Mouse (Mus musculus) CH12.LX (cell line): ENCODE results near the gene Ripply2. TPM values are rescaled to one million over a fixed set of nuclear protein-coding genes. Genes with fewer than 3 reads are reported as not detected.

Experiments used
- DNase-seq: peaks from one replicate; pipeline ENCODE4 v3.0.0-alpha.2; 2013; ENCODE audit errors: extremely low read depth
- H3K27ac ChIP-seq: 2 replicates; pipeline ENCODE4 v1.5.1; 2012; ENCODE audit warnings: low read depth, mild to moderate bottlenecking, control low read depth, moderate library complexity; ENCODE audit not compliant: insufficient read depth
- H3K27me3 ChIP-seq: replicated peaks from 2 replicates; pipeline ENCODE3; 2012; ENCODE audit warnings: inconsistent platforms
- H3K36me3 ChIP-seq, 2 experiments: replicated peaks in 1 of 2; 2 replicates each; pipeline versions ENCODE3 to v1.6.1; 2012; ENCODE audit warnings: inconsistent platforms in 1 of 2, low read length in 1 of 2, mild to moderate bottlenecking in 1 of 2, mixed read lengths in 1 of 2, moderate library complexity in 1 of 2; ENCODE audit not compliant: control insufficient read depth in 1 of 2, insufficient read depth in 1 of 2
- H3K4me1 ChIP-seq, 2 experiments: 2 replicates each; pipeline ENCODE4 v1.6.1; 2012; ENCODE audit warnings: inconsistent platforms in 1 of 2, moderate library complexity in 1 of 2; ENCODE audit not compliant: insufficient read depth in 2 of 2, control insufficient read depth in 1 of 2
- H3K4me2 ChIP-seq: 2 replicates; pipeline ENCODE4 v1.6.1; 2012; ENCODE audit warnings: low read depth, mild to moderate bottlenecking, control low read depth; ENCODE audit not compliant: poor library complexity, insufficient read depth, severe bottlenecking
- H3K4me3 ChIP-seq, 3 experiments: fragments of 150-350 bp in 1 of 3; sonication (generic) in 1 of 3; replicated peaks in 1 of 3; 2 replicates each; pipeline versions ENCODE3 to v1.5.1; 2011 to 2012; ENCODE audit warnings: low read depth in 2 of 3, low read length in 2 of 3, mild to moderate bottlenecking in 2 of 3, moderate library complexity in 2 of 3, control low read depth in 1 of 3, improper control_type of control experiment in 1 of 3, inconsistent platforms in 1 of 3, mixed read lengths in 1 of 3; ENCODE audit not compliant: poor library complexity in 1 of 3
- H3K79me2 ChIP-seq: replicated peaks from 2 replicates; pipeline ENCODE4 v1.6.1; 2012; ENCODE audit warnings: mild to moderate bottlenecking, moderate library complexity; ENCODE audit not compliant: control insufficient read depth, poor library complexity, insufficient read depth, severe bottlenecking; ENCODE audit errors: extremely low read depth
- H3K9ac ChIP-seq: 2 replicates; pipeline ENCODE4 v1.6.1; 2012; ENCODE audit warnings: low read depth, mild to moderate bottlenecking, control low read depth, moderate library complexity; ENCODE audit not compliant: insufficient read depth
- H3K9me3 ChIP-seq: replicated peaks from 2 replicates; pipeline ENCODE3; 2012; ENCODE audit warnings: low read length, inconsistent platforms, mixed read lengths
- BHLHE40 ChIP-seq: IDR thresholded peaks from 2 replicates; pipeline ENCODE4 v1.6.1; 2011; ENCODE audit warnings: mild to moderate bottlenecking, low read depth, low read length, improper control_type of control experiment
- CTCF ChIP-seq, 2 experiments: IDR thresholded peaks in 1 of 2; conservative IDR thresholded peaks in 1 of 2; 2 replicates each; pipeline ENCODE4 v1.5.1; 2011 to 2012; ENCODE audit warnings: low read depth in 2 of 2, low read length in 2 of 2, improper control_type of control experiment in 1 of 2, inconsistent platforms in 1 of 2, mild to moderate bottlenecking in 1 of 2, moderate library complexity in 1 of 2
- EP300 ChIP-seq: IDR thresholded peaks from 2 replicates; pipeline ENCODE4 v1.6.1; 2011; ENCODE audit warnings: low read length, improper control_type of control experiment
- ETS1 ChIP-seq: conservative IDR thresholded peaks from 2 replicates; pipeline ENCODE4 v1.6.1; 2012; ENCODE audit warnings: low read depth, mild to moderate bottlenecking, inconsistent platforms, low read length, improper control_type of control experiment, moderate library complexity
- HCFC1 ChIP-seq: IDR thresholded peaks from 2 replicates; pipeline ENCODE4 v1.6.1; 2012; ENCODE audit warnings: low read depth, mild to moderate bottlenecking, inconsistent platforms, low read length, improper control_type of control experiment
- NELFE ChIP-seq: IDR thresholded peaks from 2 replicates; pipeline ENCODE4 v1.6.1; 2011; ENCODE audit warnings: low read depth, low read length, improper control_type of control experiment
- PAX5 ChIP-seq: IDR thresholded peaks from 2 replicates; pipeline ENCODE4 v1.6.1; 2012; ENCODE audit warnings: low read length, inconsistent platforms, mixed read lengths
- POLR2AphosphoS2 ChIP-seq: IDR thresholded peaks from 2 replicates; pipeline ENCODE4 v1.6.1; 2011; ENCODE audit warnings: low read depth, low read length, improper control_type of control experiment
- RAD21 ChIP-seq: IDR thresholded peaks from 2 replicates; pipeline ENCODE4 v1.6.1; 2011; ENCODE audit warnings: low read depth, mild to moderate bottlenecking, low read length, improper control_type of control experiment, moderate library complexity
- SIN3A ChIP-seq: IDR thresholded peaks from 2 replicates; pipeline ENCODE4 v1.6.1; 2012; ENCODE audit warnings: low read length, improper control_type of control experiment, inconsistent platforms
- SMC3 ChIP-seq: IDR thresholded peaks from 2 replicates; pipeline ENCODE4 v1.6.1; 2011; ENCODE audit warnings: low read depth, low read length, improper control_type of control experiment
- USF1 ChIP-seq: IDR thresholded peaks from 2 replicates; pipeline ENCODE4 v1.6.1; 2014; ENCODE audit warnings: low read depth, mild to moderate bottlenecking, inconsistent platforms, low read length, improper control_type of control experiment
- USF2 ChIP-seq: conservative IDR thresholded peaks from 2 replicates; pipeline ENCODE4 v1.6.1; 2011; ENCODE audit warnings: low read depth, low read length, improper control_type of control experiment
- ZKSCAN1 ChIP-seq: IDR thresholded peaks from 2 replicates; pipeline ENCODE4 v1.6.1; 2012; ENCODE audit warnings: low read depth, inconsistent platforms, low read length, improper control_type of control experiment, borderline replicate concordance
- ZMIZ1 ChIP-seq: IDR thresholded peaks from 2 replicates; pipeline ENCODE4 v1.6.1; 2012; ENCODE audit warnings: low read depth, mild to moderate bottlenecking, inconsistent platforms, low read length, improper control_type of control experiment
- ZNF384 ChIP-seq: IDR thresholded peaks from 2 replicates; pipeline ENCODE4 v1.6.1; 2012; ENCODE audit warnings: low read depth, low read length, improper control_type of control experiment, inconsistent platforms
- dilution Hi-C: fragments of 300-500 bp; cut with MboI; formaldehyde crosslinking; loops from 2 replicates; pipeline ENCODE4 v1.14.3; 2020; ENCODE audit warnings: low sequenced_read_pairs; ENCODE audit not compliant: extremely low pct_unique_long_range_greater_than_20kb, extremely low pct_ligation_motif_present
- in situ Hi-C: fragments of 300-500 bp; cut with MboI; formaldehyde crosslinking; loops from 3 replicates; pipeline ENCODE4 v1.14.3; 2019; ENCODE audit warnings: low sequenced_read_pairs, low pct_ligation_motif_present, low pct_unique_long_range_greater_than_20kb, mixed read lengths
- polyA plus RNA-seq: library from polyadenylated mRNA; unstranded; fragments of >175 nt; gene quantifications from 2 replicates; pipeline ENCODE4 v1.2.1, GENCODE M21; 2012; ENCODE audit warnings: low read depth; ENCODE audit not compliant: insufficient read length
- total RNA-seq, 2 experiments: library from RNA; depleted of rRNA; stranded (reverse); fragments of 300-350 nt in 1 of 2; fragments of >200 nt in 1 of 2; gene quantifications; 2 replicates each; pipeline ENCODE4 v1.2.3; 2012 to 2014

Gene Ripply2
- total and polyA plus RNA-seq, 3 experiments: not detected

DNA sequence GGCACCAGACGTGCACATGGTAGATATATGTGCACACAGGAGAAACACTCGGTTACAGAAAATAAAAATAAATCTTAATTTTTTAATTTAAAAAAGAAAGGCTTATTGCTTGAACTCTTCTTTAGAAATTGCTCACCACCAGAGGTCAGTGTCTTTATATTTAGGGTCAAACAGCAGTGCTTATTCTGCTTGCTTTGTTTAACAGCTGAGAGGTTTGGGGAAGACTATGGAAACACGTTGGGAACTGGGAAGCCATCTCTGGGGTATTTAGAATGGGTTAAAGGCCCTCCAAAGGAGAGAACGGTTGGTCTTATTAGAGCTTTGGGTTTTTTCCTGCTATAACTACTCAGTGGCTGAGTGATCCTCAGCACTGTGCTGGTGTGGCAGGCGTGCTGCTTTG, 47.0 kb downstream of the Ripply2 start:
- in situ Hi-C loops: no loop called here
- H3K79me2 ChIP-seq: no peaks in the 10 kb centered on the region
- dilution Hi-C loops: no loop called here

DNA sequence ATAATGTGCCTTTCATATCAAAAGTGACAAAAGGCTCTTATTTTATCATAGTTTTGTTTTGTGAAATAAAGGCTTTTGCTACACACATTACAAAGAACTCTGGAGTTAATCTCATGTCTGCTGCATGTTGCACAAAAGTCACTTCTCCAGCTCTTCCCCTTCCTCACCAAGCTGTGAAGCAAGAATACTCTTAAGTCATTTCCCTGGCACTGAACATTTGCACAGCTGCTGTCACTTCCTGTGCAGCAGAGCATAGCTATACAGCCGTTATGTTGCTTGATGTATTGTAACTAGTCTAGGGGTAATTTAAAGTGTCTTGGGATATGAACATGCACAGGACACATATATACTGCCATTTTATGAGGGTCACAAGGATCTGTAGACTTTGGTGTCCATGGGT, 52.8 kb downstream of the Ripply2 start:
- DNase-seq: no peak
- no peak overlapping the region for H3K4me2 ChIP-seq
- no peak overlapping the region for H3K27ac ChIP-seq
- no peak overlapping the region for H3K4me3 ChIP-seq
- no peaks in the 10 kb centered on the region for H3K27me3 ChIP-seq
- dilution Hi-C loops: no loop called here
- H3K9me3 ChIP-seq: peaks cover 7% of the 10 kb centered on the region
- no peaks in the 10 kb centered on the region for H3K4me1 ChIP-seq
- TF ChIP-seq USF2 (no peak), SIN3A (no peak), ZMIZ1 (no peak), ZNF384 (no peak), NELFE (no peak), BHLHE40 (no peak), EP300 (no peak), POLR2AphosphoS2 (no peak), ZKSCAN1 (no peak)
- peaks cover 13 to 51% of the 10 kb centered on the region in 2 experiments for H3K36me3 ChIP-seq
- no peaks in the 10 kb centered on the region for H3K79me2 ChIP-seq
- H3K9ac ChIP-seq: no peak overlapping the region
- in situ Hi-C loops: no loop called here

More for the DNA sequence above, 47.0 kb downstream of the Ripply2 start:
- no peak overlapping the region for H3K4me2 ChIP-seq
- H3K27ac ChIP-seq: no peak overlapping the region
- TF ChIP-seq HCFC1: no peak
- no peak for TF ChIP-seq PAX5
- peak; percentile 22 for TF ChIP-seq RAD21
- no peak for TF ChIP-seq EP300
- TF ChIP-seq USF1: no peak
- TF ChIP-seq ETS1: no peak
- peak; percentile 16; the same call in 1 of the 2 replicates for TF ChIP-seq SMC3
- TF ChIP-seq CTCF (conservative IDR thresholded peaks at IDR 0.05 in 1 of 2, IDR thresholded peaks at IDR 0.05 in 1 of 2; ENCODE audit: low read depth in 2 of 2, low read length in 2 of 2): peak in 1 of 2 experiments; percentile 35; a peak in 2 of 4 replicates
- DNase-seq: no peak
- peaks cover 0 to 3% of the 10 kb centered on the region in 2 experiments; a peak in 1 of 4 replicates for H3K4me1 ChIP-seq
- H3K27me3 ChIP-seq: no peaks in the 10 kb centered on the region
- no peaks in the 10 kb centered on the region for H3K9me3 ChIP-seq
- H3K4me3 ChIP-seq: no peak overlapping the region
- peaks cover 18 to 64% of the 10 kb centered on the region in 2 experiments for H3K36me3 ChIP-seq
- no peak overlapping the region for H3K9ac ChIP-seq

Other genes with a start within 250 kb of the Ripply2 start
- gene Snap91, start 134.9 kb upstream of the Ripply2 start, total RNA-seq (2012; rRNA removed): 0.17 and 0.21 TPM in 2 replicates
- gene Snap91, start 134.9 kb upstream of the Ripply2 start, total RNA-seq (2014; rRNA removed): 0.12 TPM in 2 replicates
- 0.20 and 0.41 TPM in 2 replicates for gene Snap91, start 134.9 kb upstream of the Ripply2 start, polyA plus RNA-seq
- gene Cyb5r4, start 6.5 kb downstream of the Ripply2 start, total RNA-seq (2012; rRNA removed): 37.5 and 43.6 TPM in 2 replicates
- 109 and 121 TPM in 2 replicates for gene Cyb5r4, start 6.5 kb downstream of the Ripply2 start, total RNA-seq (2014; rRNA removed)
- 75.1 and 80.6 TPM in 2 replicates for gene Cyb5r4, start 6.5 kb downstream of the Ripply2 start, polyA plus RNA-seq
- not detected in 2 replicates for gene Mrap2, start 128.8 kb downstream of the Ripply2 start, total RNA-seq (2012; rRNA removed)
- not detected in 2 replicates for gene Mrap2, start 128.8 kb downstream of the Ripply2 start, total RNA-seq (2014; rRNA removed)
- not detected in 2 replicates for gene Mrap2, start 128.8 kb downstream of the Ripply2 start, polyA plus RNA-seq
- gene Cep162, start 240.0 kb downstream of the Ripply2 start, total RNA-seq (2012; rRNA removed): 9.2 and 13.2 TPM in 2 replicates
- 6.2 and 6.7 TPM in 2 replicates for gene Cep162, start 240.0 kb downstream of the Ripply2 start, total RNA-seq (2014; rRNA removed)
- gene Cep162, start 240.0 kb downstream of the Ripply2 start, polyA plus RNA-seq: 8.6 and 8.7 TPM in 2 replicates